Mouse (Mus musculus): ENCODE measurements at regions not wholly inside any gene's neighbourhood (a gene's known extent, or its start where the extent isn't known, plus 50 kb on each side); places are given as distances from the start of the nearest gene placed in this dataset.
"Not testable (repeated sequence)": the region's sequence is repeated elsewhere in the genome, so short reads cannot be mapped to it uniquely, and the experiment has no call there.

DNA sequence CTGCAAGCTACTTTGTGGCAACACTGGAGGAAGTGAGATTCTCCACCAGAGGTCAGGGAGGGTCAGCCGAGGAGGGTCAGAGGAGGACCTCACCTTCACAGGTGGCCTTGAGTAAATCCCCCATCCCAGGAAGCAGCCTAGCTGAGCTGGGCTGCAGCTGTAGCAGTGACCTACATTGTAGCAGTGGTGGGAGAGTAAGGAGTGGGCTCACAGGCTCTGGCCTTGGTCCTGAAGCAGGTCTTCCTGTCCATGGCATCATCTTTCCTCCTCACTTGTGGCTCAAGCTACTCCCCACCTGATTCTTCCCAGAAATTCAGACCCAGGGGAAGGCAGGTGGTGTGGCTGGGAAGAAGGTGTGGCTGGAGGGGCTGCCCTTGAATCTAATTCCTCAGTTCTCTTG, 84.3 kb downstream of the 1810013L24Rik start:
- H3K27me3 ChIP-seq (ENCODE audit: control insufficient read depth, insufficient read depth, low read length); H3K4me1 ChIP-seq (ENCODE audit: control insufficient read depth, insufficient read depth, low read length); H3K4me3 ChIP-seq (ENCODE audit: low read depth, low read length); H3K9me3 ChIP-seq (ENCODE audit: control insufficient read depth, low read length); H3K27ac ChIP-seq (replicated peaks; ENCODE audit: low read depth, low read length); H3K36me3 ChIP-seq (ENCODE audit: control insufficient read depth, insufficient read depth, low read length); H3K9ac ChIP-seq (ENCODE audit: low read length); H3K4me2 ChIP-seq (ENCODE audit: low read depth, severe bottlenecking); ATAC-seq (ENCODE audit: insufficient number of reproducible peaks, low FRiP score, low TSS enrichment, low read depth): not testable (repeated sequence)
- peak; percentile 48 for DNase-seq (ENCODE audit: low spot score)
- WGBS = 31% methylated on average over 1 of the region's 1 CpGs

GRCm38 (mm10) chr16:8916091-8916490, 86.2 kb downstream of the 1810013L24Rik start:
- DNase-seq (ENCODE audit: low spot score) (no peak), ATAC-seq (ENCODE audit: insufficient number of reproducible peaks, low FRiP score, low TSS enrichment, low read depth) (no peak)
- Histone ChIP-seq H3K27me3 (ENCODE audit: control insufficient read depth, insufficient read depth, low read length) (no peaks in the 10 kb centered on the region), H3K9me3 (ENCODE audit: control insufficient read depth, low read length) (no peaks in the 10 kb centered on the region), H3K27ac (replicated peaks; ENCODE audit: low read depth, low read length) (no peak overlapping the region), H3K9ac (ENCODE audit: low read length) (no peak overlapping the region), H3K4me1 (ENCODE audit: control insufficient read depth, insufficient read depth, low read length) (no peaks in the 10 kb centered on the region), H3K36me3 (ENCODE audit: control insufficient read depth, insufficient read depth, low read length) (no peaks in the 10 kb centered on the region), H3K4me2 (ENCODE audit: low read depth, severe bottlenecking) (no peak overlapping the region), H3K4me3 (ENCODE audit: low read depth, low read length) (no peak overlapping the region)
- 37% methylated on average over 7 of the region's 7 CpGs for WGBS

GRCm38 (mm10) chr16:8918741-8919535, 89.0 kb downstream of the 1810013L24Rik start:
- no peak overlapping the region for H3K4me2 ChIP-seq (ENCODE audit: low read depth, severe bottlenecking)
- H3K4me3 ChIP-seq (ENCODE audit: low read depth, low read length) = no peak overlapping the region
- DNase-seq (ENCODE audit: low spot score) (no peak), ATAC-seq (ENCODE audit: insufficient number of reproducible peaks, low FRiP score, low TSS enrichment, low read depth) (no peak)
- no peak overlapping the region for H3K9ac ChIP-seq (ENCODE audit: low read length)
- no peaks in the 10 kb centered on the region for H3K4me1 ChIP-seq (ENCODE audit: control insufficient read depth, insufficient read depth, low read length)
- no peaks in the 10 kb centered on the region for H3K36me3 ChIP-seq (ENCODE audit: control insufficient read depth, insufficient read depth, low read length)
- no peaks in the 10 kb centered on the region for H3K27me3 ChIP-seq (ENCODE audit: control insufficient read depth, insufficient read depth, low read length)
- WGBS = 88% methylated on average over 9 of the region's 9 CpGs
- no peaks in the 10 kb centered on the region for H3K9me3 ChIP-seq (ENCODE audit: control insufficient read depth, low read length)
- no peak overlapping the region for H3K27ac ChIP-seq (replicated peaks; ENCODE audit: low read depth, low read length)

GRCm38 (mm10) chr16:8924732-8925131, 94.8 kb downstream of the 1810013L24Rik start:
- no peak for DNase-seq (ENCODE audit: low spot score)
- Histone ChIP-seq H3K27me3 (ENCODE audit: control insufficient read depth, insufficient read depth, low read length) (no peaks in the 10 kb centered on the region), H3K4me3 (ENCODE audit: low read depth, low read length) (no peak overlapping the region), H3K9me3 (ENCODE audit: control insufficient read depth, low read length) (no peaks in the 10 kb centered on the region), H3K4me2 (ENCODE audit: low read depth, severe bottlenecking) (no peak overlapping the region), H3K4me1 (ENCODE audit: control insufficient read depth, insufficient read depth, low read length) (no peaks in the 10 kb centered on the region), H3K9ac (ENCODE audit: low read length) (no peak overlapping the region), H3K36me3 (ENCODE audit: control insufficient read depth, insufficient read depth, low read length) (no peaks in the 10 kb centered on the region), H3K27ac (replicated peaks; ENCODE audit: low read depth, low read length) (no peak overlapping the region)
- no peak for ATAC-seq (ENCODE audit: insufficient number of reproducible peaks, low FRiP score, low TSS enrichment, low read depth)
- 84% methylated on average over 4 of the region's 4 CpGs for WGBS

- Histone ChIP-seq H3K9ac (ENCODE audit: low read length) (no peak overlapping the region), H3K4me3 (ENCODE audit: low read depth, low read length) (no peak overlapping the region), H3K27me3 (ENCODE audit: control insufficient read depth, insufficient read depth, low read length) (no peaks in the 10 kb centered on the region), H3K36me3 (ENCODE audit: control insufficient read depth, insufficient read depth, low read length) (no peaks in the 10 kb centered on the region), H3K27ac (replicated peaks; ENCODE audit: low read depth, low read length) (no peak overlapping the region), H3K4me2 (ENCODE audit: low read depth, severe bottlenecking) (no peak overlapping the region), H3K9me3 (ENCODE audit: control insufficient read depth, low read length) (no peaks in the 10 kb centered on the region), H3K4me1 (ENCODE audit: control insufficient read depth, insufficient read depth, low read length) (no peaks in the 10 kb centered on the region)
- DNase-seq (ENCODE audit: low spot score) (no peak), ATAC-seq (ENCODE audit: insufficient number of reproducible peaks, low FRiP score, low TSS enrichment, low read depth) (no peak)
These were observed 102.1 kb downstream of the 1810013L24Rik start for GRCm38 (mm10) chr16:8931961-8932360.

DNA sequence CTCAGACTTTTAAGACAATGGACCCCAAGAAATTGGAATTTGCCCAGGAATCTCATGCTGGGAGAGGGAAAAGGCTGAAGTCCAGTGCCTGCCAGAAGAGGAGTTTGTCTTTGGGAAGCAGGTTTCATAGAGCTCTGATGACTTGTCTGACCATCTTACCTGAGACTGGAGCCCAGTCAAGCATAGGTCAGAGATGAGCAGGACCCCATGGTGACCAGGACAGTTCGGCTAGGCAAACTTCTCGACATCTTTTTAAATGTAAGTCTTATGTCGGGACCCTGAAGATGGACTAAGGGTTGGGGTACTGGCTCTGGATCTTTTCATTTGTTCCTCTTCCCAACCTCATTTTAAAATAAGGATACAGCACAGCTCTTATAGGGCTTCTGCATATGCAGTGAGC, 103.2 kb downstream of the 1810013L24Rik start:
- Histone ChIP-seq H3K4me3 (ENCODE audit: low read depth, low read length) (no peak overlapping the region), H3K27ac (replicated peaks; ENCODE audit: low read depth, low read length) (no peak overlapping the region), H3K36me3 (ENCODE audit: control insufficient read depth, insufficient read depth, low read length) (no peaks in the 10 kb centered on the region), H3K27me3 (ENCODE audit: control insufficient read depth, insufficient read depth, low read length) (no peaks in the 10 kb centered on the region), H3K9ac (ENCODE audit: low read length) (no peak overlapping the region), H3K9me3 (ENCODE audit: control insufficient read depth, low read length) (no peaks in the 10 kb centered on the region), H3K4me1 (ENCODE audit: control insufficient read depth, insufficient read depth, low read length) (no peaks in the 10 kb centered on the region), H3K4me2 (ENCODE audit: low read depth, severe bottlenecking) (no peak overlapping the region)
- 94% methylated on average over 3 of the region's 3 CpGs for WGBS
- no peak for DNase-seq (ENCODE audit: low spot score)
- no peak for ATAC-seq (ENCODE audit: insufficient number of reproducible peaks, low FRiP score, low TSS enrichment, low read depth)

- H3K9me3 ChIP-seq (ENCODE audit: control insufficient read depth, low read length) = no peaks in the 10 kb centered on the region
- no peak overlapping the region for H3K4me3 ChIP-seq (ENCODE audit: low read depth, low read length)
- no peak overlapping the region for H3K4me2 ChIP-seq (ENCODE audit: low read depth, severe bottlenecking)
These were observed 106.5 kb downstream of the 1810013L24Rik start for GRCm38 (mm10) chr16:8936446-8936845.

GRCm38 (mm10) chr16:8938516-8938915, 108.6 kb downstream of the 1810013L24Rik start:
- Histone ChIP-seq H3K4me3 (ENCODE audit: low read depth, low read length) (no peak overlapping the region), H3K27me3 (ENCODE audit: control insufficient read depth, insufficient read depth, low read length) (no peaks in the 10 kb centered on the region), H3K4me1 (ENCODE audit: control insufficient read depth, insufficient read depth, low read length) (no peaks in the 10 kb centered on the region), H3K4me2 (ENCODE audit: low read depth, severe bottlenecking) (no peak overlapping the region), H3K27ac (replicated peaks; ENCODE audit: low read depth, low read length) (no peak overlapping the region), H3K9me3 (ENCODE audit: control insufficient read depth, low read length) (no peaks in the 10 kb centered on the region), H3K9ac (ENCODE audit: low read length) (no peak overlapping the region), H3K36me3 (ENCODE audit: control insufficient read depth, insufficient read depth, low read length) (no peaks in the 10 kb centered on the region)
- no peak for ATAC-seq (ENCODE audit: insufficient number of reproducible peaks, low FRiP score, low TSS enrichment, low read depth)
- WGBS = 41% methylated on average over 5 of the region's 5 CpGs
- no peak for DNase-seq (ENCODE audit: low spot score)

More at GRCm38 (mm10) chr16:8936446-8936845, 106.5 kb downstream of the 1810013L24Rik start:
- ATAC-seq (ENCODE audit: insufficient number of reproducible peaks, low FRiP score, low TSS enrichment, low read depth) (no peak), DNase-seq (ENCODE audit: low spot score) (no peak)
- H3K4me1 ChIP-seq (ENCODE audit: control insufficient read depth, insufficient read depth, low read length) = no peaks in the 10 kb centered on the region
- no peak overlapping the region for H3K27ac ChIP-seq (replicated peaks; ENCODE audit: low read depth, low read length)
- H3K9ac ChIP-seq (ENCODE audit: low read length) = no peak overlapping the region
- no peaks in the 10 kb centered on the region for H3K36me3 ChIP-seq (ENCODE audit: control insufficient read depth, insufficient read depth, low read length)
- H3K27me3 ChIP-seq (ENCODE audit: control insufficient read depth, insufficient read depth, low read length) = no peaks in the 10 kb centered on the region

DNA sequence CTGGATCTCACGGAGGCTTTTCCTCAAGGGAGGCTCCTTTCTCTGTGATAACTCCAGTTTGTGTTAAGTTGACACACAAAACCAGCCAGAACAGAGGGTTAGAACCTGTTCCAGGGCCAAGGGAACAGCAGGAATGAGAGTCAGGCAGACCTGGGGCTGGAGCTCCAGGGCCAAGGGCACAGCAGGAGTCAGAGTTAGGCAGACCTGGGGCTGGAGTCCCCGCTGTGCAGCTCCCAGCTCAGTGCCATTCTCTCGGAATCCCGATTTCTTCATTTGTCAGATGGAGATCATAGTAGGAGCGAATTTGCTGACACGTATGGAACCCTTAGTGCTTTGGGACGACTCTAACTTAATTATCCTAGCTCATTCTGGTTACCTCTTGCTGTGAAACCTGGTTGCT, 109.2 kb downstream of the 1810013L24Rik start:
- Histone ChIP-seq H3K27ac (replicated peaks; ENCODE audit: low read depth, low read length) (no peak overlapping the region), H3K36me3 (ENCODE audit: control insufficient read depth, insufficient read depth, low read length) (no peaks in the 10 kb centered on the region), H3K27me3 (ENCODE audit: control insufficient read depth, insufficient read depth, low read length) (no peaks in the 10 kb centered on the region), H3K4me2 (ENCODE audit: low read depth, severe bottlenecking) (no peak overlapping the region), H3K4me3 (ENCODE audit: low read depth, low read length) (no peak overlapping the region), H3K4me1 (ENCODE audit: control insufficient read depth, insufficient read depth, low read length) (no peaks in the 10 kb centered on the region), H3K9ac (ENCODE audit: low read length) (no peak overlapping the region), H3K9me3 (ENCODE audit: control insufficient read depth, low read length) (no peaks in the 10 kb centered on the region)
- ATAC-seq (ENCODE audit: insufficient number of reproducible peaks, low FRiP score, low TSS enrichment, low read depth) = no peak
- WGBS = 51% methylated on average over 7 of the region's 7 CpGs
- DNase-seq (ENCODE audit: low spot score) = no peak

All from limb, embryonic 11.5 days (tissue).